Mouse (Mus musculus) limb, embryonic 12.5 days (tissue): ENCODE data around the gene Kdm6b. TPM values are rescaled to one million over a fixed set of nuclear protein-coding genes. Genes with fewer than 3 reads are reported as not detected.

Experiments used
- ATAC-seq: fragments of 200-750 bp; cut with Nextera tagmentation; 2 replicates; pipeline ENCODE4 v1.8.0; 2017; ENCODE audit warnings: low read depth, moderate TSS enrichment; ENCODE audit not compliant: insufficient number of reproducible peaks, insufficient read depth, low FRiP score, low TSS enrichment
- H3K27ac ChIP-seq: fragments of 300-500 bp; sonication (generic); 2 replicates; pipeline ENCODE4 v1.5.1; 2016; ENCODE audit warnings: mild to moderate bottlenecking, moderate library complexity
- H3K27me3 ChIP-seq: fragments of 300-500 bp; sonication (generic); 2 replicates; pipeline ENCODE4 v1.6.1; 2016; ENCODE audit warnings: mild to moderate bottlenecking, moderate library complexity
- H3K36me3 ChIP-seq: fragments of 300-500 bp; sonication (generic); 2 replicates; pipeline ENCODE4 v1.6.1; 2016; ENCODE audit warnings: mild to moderate bottlenecking, moderate library complexity
- H3K4me1 ChIP-seq: fragments of 300-500 bp; sonication (generic); replicated peaks from 2 replicates; pipeline ENCODE4 v1.6.1; 2016
- H3K4me2 ChIP-seq: fragments of 300-500 bp; sonication (generic); 2 replicates; pipeline ENCODE4 v1.6.1; 2016; ENCODE audit warnings: mild to moderate bottlenecking, moderate library complexity
- H3K4me3 ChIP-seq: fragments of 300-500 bp; sonication (generic); replicated peaks from 2 replicates; pipeline ENCODE4 v1.5.1; 2016; ENCODE audit warnings: mild to moderate bottlenecking
- H3K9ac ChIP-seq: fragments of 300-500 bp; sonication (generic); replicated peaks from 2 replicates; pipeline ENCODE4 v1.6.1; 2016; ENCODE audit warnings: mild to moderate bottlenecking, moderate library complexity
- H3K9me3 ChIP-seq: fragments of 300-500 bp; sonication (generic); 2 replicates; pipeline ENCODE4 v1.6.1; 2016; ENCODE audit warnings: mild to moderate bottlenecking, moderate library complexity
- WGBS: fragments of 180-500 bp; shearing (Covaris S2); methylation state at CpG from one replicate; pipeline ENCODE4 v1.1.7; 2016; 5-methylcytosine and 5-hydroxymethylcytosine counted together
- polyA plus RNA-seq: library from polyadenylated mRNA; unstranded; fragments of >200 nt; fragmentation: Nextera tagmentation; extraction: Ambion mirVana; gene quantifications from 2 replicates; pipeline ENCODE4 v1.2.1, GENCODE M21; 2016

Kdm6b gene
- polyA plus RNA-seq, 1 experiment from 2014 or later: 49.1 TPM

GRCm38 (mm10) chr11:69381356-69381755 is 32.1 kb downstream of the Kdm6b start:
- WGBS: 85% methylated on average over 6 of the region's 6 CpGs
- Histone ChIP-seq H3K4me2 (no peak overlapping the region), H3K27ac (no peak overlapping the region), H3K4me3 (no peak overlapping the region), H3K4me1 (no peaks in the 10 kb centered on the region), H3K36me3 (peaks cover 46% of the 10 kb centered on the region), H3K9ac (no peak overlapping the region), H3K27me3 (no peaks in the 10 kb centered on the region), H3K9me3 (no peaks in the 10 kb centered on the region)
- no peak for ATAC-seq

- WGBS: 86% methylated on average over 3 of the region's 3 CpGs
- Histone ChIP-seq H3K4me3 (no peak overlapping the region), H3K9me3 (no peaks in the 10 kb centered on the region), H3K36me3 (peaks cover 56% of the 10 kb centered on the region), H3K4me2 (no peak overlapping the region), H3K9ac (no peak overlapping the region), H3K27ac (no peak overlapping the region), H3K27me3 (no peaks in the 10 kb centered on the region), H3K4me1 (no peaks in the 10 kb centered on the region)
- no peak for ATAC-seq
These were observed 33.9 kb downstream of the Kdm6b start for GRCm38 (mm10) chr11:69379600-69379999.

GRCm38 (mm10) chr11:69377766-69378165 is 35.7 kb downstream of the Kdm6b start:
- WGBS: 80% methylated on average over 3 of the region's 3 CpGs
- Histone ChIP-seq H3K27me3 (no peaks in the 10 kb centered on the region), H3K36me3 (peaks cover 62% of the 10 kb centered on the region), H3K9me3 (peaks cover 2% of the 10 kb centered on the region; the same call in 1 of the 2 replicates), H3K4me2 (no peak overlapping the region), H3K27ac (no peak overlapping the region), H3K9ac (no peak overlapping the region), H3K4me3 (no peak overlapping the region), H3K4me1 (no peaks in the 10 kb centered on the region)
- ATAC-seq: no peak

- Histone ChIP-seq H3K4me3 (no peak overlapping the region), H3K4me1 (peaks cover 18% of the 10 kb centered on the region), H3K4me2 (no peak overlapping the region), H3K9ac (no peak overlapping the region), H3K36me3 (peaks cover 73% of the 10 kb centered on the region), H3K27ac (no peak overlapping the region), H3K27me3 (no peaks in the 10 kb centered on the region), H3K9me3 (peaks cover 6% of the 10 kb centered on the region; the same call in 1 of the 2 replicates)
- 91% methylated on average over 4 of the region's 4 CpGs for WGBS
- no peak for ATAC-seq
These were observed 37.8 kb downstream of the Kdm6b start for GRCm38 (mm10) chr11:69375646-69376045.

- no peak for ATAC-seq
- no peak overlapping the region for H3K4me2 ChIP-seq
- no peak overlapping the region for H3K9ac ChIP-seq
- H3K27me3 ChIP-seq: no peaks in the 10 kb centered on the region
- no peak overlapping the region for H3K4me3 ChIP-seq
- H3K36me3 ChIP-seq: peaks cover 60% of the 10 kb centered on the region
- peaks cover 6% of the 10 kb centered on the region; the same call in 1 of the 2 replicates for H3K9me3 ChIP-seq
- no peak overlapping the region for H3K27ac ChIP-seq
- H3K4me1 ChIP-seq: peaks cover 23% of the 10 kb centered on the region
- 90% methylated on average over 16 of the region's 16 CpGs for WGBS
These were observed 40.1 kb downstream of the Kdm6b start for GRCm38 (mm10) chr11:69373223-69373965.

- no peaks in the 10 kb centered on the region for H3K27me3 ChIP-seq
- no peak for ATAC-seq
- peak overlapping the region; percentile 41; the same call in 1 of the 2 replicates for H3K27ac ChIP-seq
- peaks cover 55% of the 10 kb centered on the region for H3K36me3 ChIP-seq
- no peak overlapping the region for H3K4me2 ChIP-seq
- WGBS: 64% methylated on average over 3 of the region's 3 CpGs
- peaks cover 27% of the 10 kb centered on the region for H3K4me1 ChIP-seq
- H3K4me3 ChIP-seq: no peak overlapping the region
- H3K9ac ChIP-seq: no peak overlapping the region
- peaks cover 6% of the 10 kb centered on the region; the same call in 1 of the 2 replicates for H3K9me3 ChIP-seq
These were observed 40.7 kb downstream of the Kdm6b start for GRCm38 (mm10) chr11:69372780-69373170.

- H3K9ac ChIP-seq: peak overlapping the region; percentile 40
- WGBS: 63% methylated on average over 12 of the region's 12 CpGs
- H3K4me2 ChIP-seq: peak overlapping the region; percentile 39; the same call in 1 of the 2 replicates
- H3K27me3 ChIP-seq: no peaks in the 10 kb centered on the region
- ATAC-seq: no peak
- peaks cover 49% of the 10 kb centered on the region for H3K36me3 ChIP-seq
- peaks cover 29% of the 10 kb centered on the region for H3K4me1 ChIP-seq
- peak overlapping the region; percentile 41; the same call in 1 of the 2 replicates for H3K27ac ChIP-seq
- peaks cover 6% of the 10 kb centered on the region; the same call in 1 of the 2 replicates for H3K9me3 ChIP-seq
- 0 out of 2 replicates have a peak overlapping the region, but pooled peaks have one; percentile 6 for H3K4me3 ChIP-seq
These were observed 41.3 kb downstream of the Kdm6b start for GRCm38 (mm10) chr11:69372056-69372779.

- H3K36me3 ChIP-seq: peaks cover 43% of the 10 kb centered on the region
- peaks cover 6% of the 10 kb centered on the region; the same call in 1 of the 2 replicates for H3K9me3 ChIP-seq
- no peaks in the 10 kb centered on the region for H3K27me3 ChIP-seq
- peak overlapping the region; percentile 6; the same call in 1 of the 2 replicates for H3K4me3 ChIP-seq
- H3K9ac ChIP-seq: peak overlapping the region; percentile 40
- H3K4me1 ChIP-seq: peaks cover 29% of the 10 kb centered on the region
- 48% methylated on average over 12 of the region's 12 CpGs for WGBS
- peak overlapping the region; percentile 39 for H3K4me2 ChIP-seq
- peak overlapping the region; percentile 76; the same call in 1 of the 2 replicates for H3K27ac ChIP-seq
- no peak for ATAC-seq
These were observed 41.9 kb downstream of the Kdm6b start for GRCm38 (mm10) chr11:69371601-69372000.

- Histone ChIP-seq H3K27ac (peak overlapping the region; percentile 76), H3K36me3 (peaks cover 37% of the 10 kb centered on the region), H3K4me3 (0 out of 2 replicates have a peak overlapping the region, but pooled peaks have one; percentile 8), H3K9me3 (peaks cover 6% of the 10 kb centered on the region; the same call in 1 of the 2 replicates), H3K27me3 (no peaks in the 10 kb centered on the region), H3K4me2 (peak overlapping the region; percentile 39), H3K4me1 (peaks cover 33% of the 10 kb centered on the region), H3K9ac (no peak overlapping the region)
- WGBS: 25% methylated on average over 9 of the region's 9 CpGs
- ATAC-seq: no peak
These were observed 42.7 kb downstream of the Kdm6b start for GRCm38 (mm10) chr11:69370817-69371215.

- no peak for ATAC-seq
- H3K36me3 ChIP-seq: peaks cover 33% of the 10 kb centered on the region
- H3K9me3 ChIP-seq: peaks cover 6% of the 10 kb centered on the region; the same call in 1 of the 2 replicates
- H3K27me3 ChIP-seq: no peaks in the 10 kb centered on the region
- 36% methylated on average over 2 of the region's 2 CpGs for WGBS
- peak overlapping the region; percentile 100 for H3K27ac ChIP-seq
- peak overlapping the region; percentile 95 for H3K4me3 ChIP-seq
- peak overlapping the region; percentile 100 for H3K9ac ChIP-seq
- peaks cover 40% of the 10 kb centered on the region for H3K4me1 ChIP-seq
- peak overlapping the region; percentile 97 for H3K4me2 ChIP-seq
These were observed 43.3 kb downstream of the Kdm6b start for GRCm38 (mm10) chr11:69369990-69370816.
